Mouse (Mus musculus) v-Abl transformed pro-B cells (cell line): ENCODE measurements around the gene Ntn3.

Experiments used
- in situ Hi-C, 2 experiments: fragments of 400-800 bp; cut with MboI; formaldehyde crosslinking; loops; one replicate each; pipeline ENCODE4 v1.15.1; 2025; ENCODE audit not compliant: unreplicated experiment in 2 of 2

Ntn3 gene

GRCm38 (mm10) chr17:24209043-24209915, at the start of gene Ntn3:
TSS of gene Ntn3 (minus strand) at chr17:24209531.
- in situ Hi-C loops, result no loop called here

GRCm38 (mm10) chr17:24258981-24259380, 49.6 kb upstream of the Ntn3 start:
- in situ Hi-C loops, result no loop called here

- in situ Hi-C loops, result loop anchor here in 1 of 2 experiments (5.0 kb wide), 1 partner anchor 80 kb away; no protein-coding TSS in a partner anchor
These were observed 43.0 kb upstream of the Ntn3 start for GRCm38 (mm10) chr17:24252329-24252728.

- in situ Hi-C loops, result loop anchor here in 1 of 2 experiments (5.0 kb wide), 1 partner anchor 79 kb away; no protein-coding TSS in a partner anchor
These were observed 42.2 kb upstream of the Ntn3 start, which contains the start of gene Ccnf for GRCm38 (mm10) chr17:24251320-24252069. TSS of gene Ccnf (minus strand) at chr17:24251484.

- in situ Hi-C loops, result loop anchor here in 1 of 2 experiments (5.0 kb wide), 1 partner anchor 79 kb away; no protein-coding TSS in a partner anchor
These were observed 41.6 kb upstream of the Ntn3 start for GRCm38 (mm10) chr17:24250988-24251319.

- in situ Hi-C loops, result no loop called here
These were observed 39.3 kb upstream of the Ntn3 start for GRCm38 (mm10) chr17:24248641-24249040.

- in situ Hi-C loops, result loop anchor here in 1 of 2 experiments (5.0 kb wide), 1 partner anchor 72 kb away; no protein-coding TSS in a partner anchor
These were observed 34.7 kb upstream of the Ntn3 start for GRCm38 (mm10) chr17:24244061-24244460.

GRCm38 (mm10) chr17:24243311-24243969, 34.1 kb upstream of the Ntn3 start:
- in situ Hi-C loops, result loop anchor here in 1 of 2 experiments (5.0 kb wide), 1 partner anchor 71 kb away; no protein-coding TSS in a partner anchor

GRCm38 (mm10) chr17:24236921-24237320, 27.6 kb upstream of the Ntn3 start:
- in situ Hi-C loops, result no loop called here

- in situ Hi-C loops, result no loop called here
These were observed 27.1 kb upstream of the Ntn3 start for GRCm38 (mm10) chr17:24236479-24236878.

GRCm38 (mm10) chr17:24227941-24228340, 18.6 kb upstream of the Ntn3 start:
- in situ Hi-C loops, result no loop called here

- in situ Hi-C loops, result no loop called here
These were observed 17.4 kb upstream of the Ntn3 start for GRCm38 (mm10) chr17:24226721-24227120.

- in situ Hi-C loops, result no loop called here
These were observed 16.5 kb upstream of the Ntn3 start for GRCm38 (mm10) chr17:24225851-24226250.

GRCm38 (mm10) chr17:24224741-24225140, 15.4 kb upstream of the Ntn3 start:
- in situ Hi-C loops, result no loop called here

GRCm38 (mm10) chr17:24223513-24223912, 14.2 kb upstream of the Ntn3 start:
- in situ Hi-C loops, result no loop called here

GRCm38 (mm10) chr17:24222653-24223052, 13.3 kb upstream of the Ntn3 start:
- in situ Hi-C loops, result no loop called here

- in situ Hi-C loops, result no loop called here
These were observed 11.4 kb upstream of the Ntn3 start, which contains the start of gene Tedc2 for GRCm38 (mm10) chr17:24220435-24221411. TSS of gene Tedc2 (minus strand) at chr17:24220851.

- in situ Hi-C loops, result no loop called here
These were observed 7.5 kb upstream of the Ntn3 start for GRCm38 (mm10) chr17:24216836-24217235.

- in situ Hi-C loops, result no loop called here
These were observed 3.9 kb upstream of the Ntn3 start for GRCm38 (mm10) chr17:24213186-24213585.
